ENCODE assay signal across 8 mouse cellular contexts in the genomic region with DNA sequence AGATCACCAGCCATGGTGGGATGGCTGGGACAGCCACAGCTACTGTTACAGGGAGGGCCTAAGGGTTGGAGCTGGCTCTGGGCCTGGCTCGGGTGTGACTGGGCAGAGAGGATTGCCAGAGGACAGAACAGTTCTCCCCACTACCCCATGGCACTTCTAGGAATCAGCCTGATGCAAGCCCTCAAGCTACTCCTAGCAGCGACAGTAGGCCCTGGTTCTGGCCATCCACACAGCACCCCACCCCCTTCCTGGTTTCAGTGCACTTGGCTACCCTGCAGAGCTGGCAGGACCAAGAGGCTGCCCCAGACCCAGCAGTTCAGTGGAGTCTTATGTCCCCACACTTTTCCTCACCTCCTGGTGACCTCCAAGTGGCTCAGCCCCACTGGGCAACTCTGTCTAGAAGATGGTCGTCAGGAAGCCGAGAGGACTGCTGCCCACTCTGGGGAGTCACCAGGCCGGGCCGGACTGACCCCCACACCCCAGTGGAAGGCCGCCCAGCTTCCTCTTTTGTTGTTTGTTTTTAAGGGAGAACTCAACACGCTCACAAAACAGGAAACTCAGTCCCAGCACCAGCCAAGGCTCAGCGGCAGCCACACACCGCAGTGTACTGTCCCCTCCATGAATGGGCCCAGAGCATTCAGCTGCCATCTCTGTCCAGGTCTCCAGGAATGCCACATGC. TPM values are rescaled to one million over a fixed set of nuclear protein-coding genes. Genes with fewer than 3 reads are reported as not detected.
DNase-seq lines count a peak whose midpoint lies in the region; ATAC-seq lines count a peak whose summit lies in the region.

No protein-coding gene starts in this region.

- peak; percentile 51 for ATAC-seq in granulocyte monocyte progenitor cell, adult 5-6 weeks (replicated peaks; ENCODE audit: poor library complexity, severe bottlenecking)
- ATAC-seq in hindbrain, embryonic 13.5 days (ENCODE audit: low FRiP score), result no peak
- ATAC-seq in neural tube, embryonic 14.5 days (ENCODE audit: low read depth), result no peak

- peak; percentile 43 for DNase-seq in left cerebral cortex, postnatal 4 days
- DNase-seq in left cerebral cortex, adult 18-20 months (ENCODE audit: low spot score in 2 of 2), result no peak
- no peak for DNase-seq in spleen, postnatal 14 days (ENCODE audit: low spot score in 2 of 2)
- no peak for DNase-seq in thymus, adult 18-20 months
- DNase-seq in spleen, adult 18-20 months, result no peak

- no peak overlapping the region for H3K4me3 ChIP-seq in hindbrain, embryonic 13.5 days
- H3K4me3 ChIP-seq in neural tube, embryonic 14.5 days (ENCODE audit: low read depth, low read length), result no peak overlapping the region

- no peaks in the 10 kb centered on the region for H3K9me3 ChIP-seq in hindbrain, embryonic 13.5 days
- no peaks in the 10 kb centered on the region for H3K9me3 ChIP-seq in neural tube, embryonic 14.5 days (ENCODE audit: control insufficient read depth, low read length)

- WGBS in hindbrain, embryonic 13.5 days, result 83% methylated on average over 10 of the region's 10 CpGs
- WGBS in neural tube, embryonic 14.5 days, result 83% methylated on average over 10 of the region's 10 CpGs

- no peaks in the 10 kb centered on the region for H3K27me3 ChIP-seq in hindbrain, embryonic 13.5 days
- no peaks in the 10 kb centered on the region for H3K27me3 ChIP-seq in neural tube, embryonic 14.5 days (ENCODE audit: control insufficient read depth, insufficient read depth, low read length)

- no peak overlapping the region for H3K4me2 ChIP-seq in hindbrain, embryonic 13.5 days
- H3K4me2 ChIP-seq in neural tube, embryonic 14.5 days (ENCODE audit: low read depth, low read length), result no peak overlapping the region

- H3K36me3 ChIP-seq in hindbrain, embryonic 13.5 days, result peaks cover 49% of the 10 kb centered on the region
- H3K36me3 ChIP-seq in neural tube, embryonic 14.5 days (ENCODE audit: control insufficient read depth, insufficient read depth, low read length), result peaks cover 22% of the 10 kb centered on the region; the same call in 1 of the 2 replicates

- H3K4me1 ChIP-seq in hindbrain, embryonic 13.5 days (replicated peaks), result peaks cover 100% of the 10 kb centered on the region
- peaks cover 76% of the 10 kb centered on the region for H3K4me1 ChIP-seq in neural tube, embryonic 14.5 days (ENCODE audit: control insufficient read depth, insufficient read depth, low read length)

- intact Hi-C loops in left cerebral cortex, postnatal 4 days (cut with DNase I), result no loop called here

- peak overlapping the region; percentile 95 for H3K27ac ChIP-seq in hindbrain, embryonic 13.5 days
- H3K27ac ChIP-seq in neural tube, embryonic 14.5 days (ENCODE audit: low read depth, low read length), result 0 out of 2 replicates have a peak overlapping the region, but pooled peaks have one; percentile 28

- H3K9ac ChIP-seq in hindbrain, embryonic 13.5 days, result peak overlapping the region; percentile 58
- H3K9ac ChIP-seq in neural tube, embryonic 14.5 days (replicated peaks; ENCODE audit: low read depth, low read length), result no peak overlapping the region

RNA-seq across cellular contexts. Expression of gene Akt1, which starts 6.9 kb away (rescaled TPM):
- 100 to 1,000 TPM; 279 to 286 TPM for total RNA-seq in left cerebral cortex, postnatal 4 days (2021)
- 100 to 1,000 TPM; 161 to 169 TPM for total RNA-seq in left cerebral cortex, adult 18-20 months (2021)
- 118 and 134 TPM in 2 replicates for total RNA-seq in granulocyte monocyte progenitor cell, adult 5-6 weeks (2014; fragmentation: Nextera tagmentation)
- total RNA-seq in granulocyte monocyte progenitor cell, adult 5-6 weeks (2017), result 73.9 and 101 TPM in 2 replicates
- polyA plus RNA-seq in hindbrain, embryonic 13.5 days (2015; fragmentation: Nextera tagmentation; extraction: Ambion mirVana), result 60.8 and 64.5 TPM in 2 replicates
- polyA plus RNA-seq in neural tube, embryonic 14.5 days (2014; fragmentation: Nextera tagmentation; extraction: Ambion mirVana), result 57.9 and 59.2 TPM in 2 replicates

RNA-seq across cellular contexts. Expression of gene Zbtb42, which starts 10.9 kb away (rescaled TPM):
- total RNA-seq in left cerebral cortex, postnatal 4 days (2021), result 1 to 10 TPM in 1 of 2 experiments, under 1 TPM in 1; 0.62 to 1.9 TPM
- 1 to 10 TPM; 1.1 to 1.5 TPM for total RNA-seq in left cerebral cortex, adult 18-20 months (2021)
- total RNA-seq in granulocyte monocyte progenitor cell, adult 5-6 weeks (2014; fragmentation: Nextera tagmentation), result 1.0 and 5.4 TPM in 2 replicates
- 0.82 and 1.3 TPM in 2 replicates for total RNA-seq in granulocyte monocyte progenitor cell, adult 5-6 weeks (2017)
- polyA plus RNA-seq in hindbrain, embryonic 13.5 days (2015; fragmentation: Nextera tagmentation; extraction: Ambion mirVana), result 3.6 and 4.6 TPM in 2 replicates
- polyA plus RNA-seq in neural tube, embryonic 14.5 days (2014; fragmentation: Nextera tagmentation; extraction: Ambion mirVana), result 1.3 and 3.5 TPM in 2 replicates

RNA-seq across cellular contexts. Expression of gene Siva1, which starts 23.3 kb away (rescaled TPM):
- 10 to 100 TPM; 25.3 to 25.9 TPM for total RNA-seq in left cerebral cortex, postnatal 4 days (2021)
- total RNA-seq in left cerebral cortex, adult 18-20 months (2021), result 10 to 100 TPM; 21.6 to 22.0 TPM
- total RNA-seq in granulocyte monocyte progenitor cell, adult 5-6 weeks (2014; fragmentation: Nextera tagmentation), result 113 and 231 TPM in 2 replicates
- 339 TPM in 2 replicates for total RNA-seq in granulocyte monocyte progenitor cell, adult 5-6 weeks (2017)
- 62.6 and 63.8 TPM in 2 replicates for polyA plus RNA-seq in hindbrain, embryonic 13.5 days (2015; fragmentation: Nextera tagmentation; extraction: Ambion mirVana)
- 44.7 and 46.8 TPM in 2 replicates for polyA plus RNA-seq in neural tube, embryonic 14.5 days (2014; fragmentation: Nextera tagmentation; extraction: Ambion mirVana)

RNA-seq across cellular contexts. Expression of gene Adssl1, which starts 47.9 kb away (rescaled TPM):
- 1 to 10 TPM; 1.5 to 1.7 TPM for total RNA-seq in left cerebral cortex, postnatal 4 days (2021)
- 10 to 100 TPM; 16.4 to 19.7 TPM for total RNA-seq in left cerebral cortex, adult 18-20 months (2021)
- total RNA-seq in granulocyte monocyte progenitor cell, adult 5-6 weeks (2014; fragmentation: Nextera tagmentation), result 128 and 139 TPM in 2 replicates
- total RNA-seq in granulocyte monocyte progenitor cell, adult 5-6 weeks (2017), result 109 and 122 TPM in 2 replicates
- polyA plus RNA-seq in hindbrain, embryonic 13.5 days (2015; fragmentation: Nextera tagmentation; extraction: Ambion mirVana), result 3.1 and 3.2 TPM in 2 replicates
- 2.7 and 3.4 TPM in 2 replicates for polyA plus RNA-seq in neural tube, embryonic 14.5 days (2014; fragmentation: Nextera tagmentation; extraction: Ambion mirVana)

RNA-seq across cellular contexts. Expression of gene Cep170b, which starts 52.5 kb away (rescaled TPM):
- total RNA-seq in left cerebral cortex, postnatal 4 days (2021), result 100 to 1,000 TPM; 183 to 185 TPM
- 100 to 1,000 TPM; 267 to 284 TPM for total RNA-seq in left cerebral cortex, adult 18-20 months (2021)
- 1.6 and 9.2 TPM in 2 replicates for total RNA-seq in granulocyte monocyte progenitor cell, adult 5-6 weeks (2014; fragmentation: Nextera tagmentation)
- total RNA-seq in granulocyte monocyte progenitor cell, adult 5-6 weeks (2017), result 0.56 and 1.2 TPM in 2 replicates
- 24.2 and 24.9 TPM in 2 replicates for polyA plus RNA-seq in hindbrain, embryonic 13.5 days (2015; fragmentation: Nextera tagmentation; extraction: Ambion mirVana)
- polyA plus RNA-seq in neural tube, embryonic 14.5 days (2014; fragmentation: Nextera tagmentation; extraction: Ambion mirVana), result 33.2 and 36.1 TPM in 2 replicates

Comparison
In these comparisons a context has a peak if more than half of its experiments do, and no peak if none do; other contexts are left out.
1. RNA of gene Siva1, which starts 23.3 kb away (total RNA-seq): 113 to 339 TPM in granulocyte monocyte progenitor cell, adult 5-6 weeks; 25.3 to 25.9 TPM in left cerebral cortex, postnatal 4 days and 21.6 to 22.0 TPM in left cerebral cortex, adult 18-20 months; every median in the first group is over 4 times any median in the second.